Mouse (Mus musculus) thymus, postnatal 36 days (tissue): ENCODE measurements around the gene Pecr.
"Not testable (repeated sequence)": the region's sequence is repeated elsewhere in the genome, so short reads cannot be mapped to it uniquely, and the experiment has no call there.

Experiments used
- DNase-seq, 2 experiments: peaks; one replicate each; pipeline ENCODE4 v3.0.0; 2022; ENCODE audit warnings: mixed read lengths in 2 of 2

Pecr gene

DNA sequence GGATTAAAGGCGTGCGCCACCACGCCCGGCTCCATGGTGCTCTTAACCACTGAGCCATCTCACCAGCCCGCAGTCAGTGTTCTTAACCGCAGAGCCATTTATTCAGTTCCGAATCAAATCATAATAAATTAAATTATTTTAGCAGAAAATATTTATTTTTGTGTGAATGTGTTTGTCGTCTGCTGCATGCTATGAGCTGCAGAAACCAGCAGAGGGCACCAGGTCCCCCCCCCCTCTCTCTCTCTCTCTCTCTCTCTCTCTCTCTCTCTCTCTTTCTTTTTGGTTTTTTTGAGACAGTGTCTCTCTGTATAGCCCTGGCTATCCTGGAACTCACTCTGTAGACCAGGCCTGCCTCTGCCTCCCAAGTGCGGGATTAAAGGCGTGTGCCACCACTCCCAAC is 51.5 kb downstream of the Pecr start:
- not testable (repeated sequence) for DNase-seq

DNA sequence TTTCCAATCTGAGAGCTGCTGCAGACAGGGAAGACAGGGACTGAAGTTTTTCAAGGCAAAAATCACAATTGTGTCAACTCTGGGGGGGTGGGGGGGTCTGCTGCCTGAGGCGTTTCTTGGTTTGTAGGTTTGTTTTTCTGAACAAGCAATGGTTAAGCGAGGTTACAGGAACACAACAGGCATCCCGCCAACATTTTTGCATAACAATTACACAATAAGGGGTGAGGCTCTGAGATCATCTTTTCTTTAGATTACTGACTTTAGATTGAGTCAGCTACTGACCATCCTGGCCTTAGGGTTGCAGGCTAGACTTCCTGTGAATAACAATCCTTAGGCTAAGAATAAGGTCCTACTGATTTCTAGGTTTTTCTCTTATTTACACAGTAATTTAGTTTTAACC is 55.1 kb downstream of the Pecr start:
- DNase-seq = no peak

DNA sequence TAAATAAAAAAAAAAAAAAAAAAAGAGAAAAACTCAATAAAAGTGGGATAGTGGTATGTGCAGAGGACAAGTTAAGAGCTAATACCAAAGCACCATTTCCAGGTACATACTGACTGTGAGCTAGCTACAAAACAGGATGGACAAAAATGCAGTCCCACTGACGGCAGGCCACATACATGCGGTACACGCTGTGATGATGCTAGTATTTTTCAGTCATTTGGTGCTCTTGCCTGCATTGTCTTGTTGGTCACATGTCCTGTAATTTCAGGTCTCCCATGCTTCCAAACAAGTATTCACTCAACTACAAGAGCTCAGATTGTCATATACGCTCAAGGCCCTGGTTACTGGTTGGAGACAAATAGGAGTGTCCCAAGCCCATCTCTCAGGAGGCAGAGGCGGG is 56.6 kb downstream of the Pecr start:
- DNase-seq = no peak

DNA sequence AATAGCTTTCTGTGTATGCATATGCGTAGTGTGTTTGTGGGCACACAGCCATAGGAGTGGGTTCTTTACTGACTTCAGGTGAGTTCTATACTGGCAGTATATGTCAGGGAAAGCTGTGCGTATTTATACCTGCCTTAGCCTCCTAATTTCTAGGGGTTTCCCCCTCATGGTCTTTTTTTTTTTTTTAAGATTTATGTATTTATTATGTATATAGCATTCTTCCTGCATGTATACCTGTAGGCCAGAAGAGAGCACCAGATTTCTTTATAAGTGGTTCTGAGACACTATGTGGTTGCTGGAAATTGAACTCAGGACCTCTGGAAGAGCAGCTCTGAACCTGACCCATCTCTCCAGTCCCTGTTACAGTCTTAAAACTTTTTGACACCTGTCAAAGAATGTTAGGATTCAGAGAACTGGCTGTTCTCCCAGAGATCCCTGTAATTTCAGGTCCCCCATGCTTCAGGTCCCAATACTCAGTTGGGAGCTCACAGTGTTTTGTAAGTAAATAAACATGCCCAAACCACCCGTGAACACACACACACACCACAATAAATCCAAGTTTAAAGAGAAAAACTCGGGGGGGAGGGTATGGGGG is 57.1 kb downstream of the Pecr start:
- no peak for DNase-seq

DNA sequence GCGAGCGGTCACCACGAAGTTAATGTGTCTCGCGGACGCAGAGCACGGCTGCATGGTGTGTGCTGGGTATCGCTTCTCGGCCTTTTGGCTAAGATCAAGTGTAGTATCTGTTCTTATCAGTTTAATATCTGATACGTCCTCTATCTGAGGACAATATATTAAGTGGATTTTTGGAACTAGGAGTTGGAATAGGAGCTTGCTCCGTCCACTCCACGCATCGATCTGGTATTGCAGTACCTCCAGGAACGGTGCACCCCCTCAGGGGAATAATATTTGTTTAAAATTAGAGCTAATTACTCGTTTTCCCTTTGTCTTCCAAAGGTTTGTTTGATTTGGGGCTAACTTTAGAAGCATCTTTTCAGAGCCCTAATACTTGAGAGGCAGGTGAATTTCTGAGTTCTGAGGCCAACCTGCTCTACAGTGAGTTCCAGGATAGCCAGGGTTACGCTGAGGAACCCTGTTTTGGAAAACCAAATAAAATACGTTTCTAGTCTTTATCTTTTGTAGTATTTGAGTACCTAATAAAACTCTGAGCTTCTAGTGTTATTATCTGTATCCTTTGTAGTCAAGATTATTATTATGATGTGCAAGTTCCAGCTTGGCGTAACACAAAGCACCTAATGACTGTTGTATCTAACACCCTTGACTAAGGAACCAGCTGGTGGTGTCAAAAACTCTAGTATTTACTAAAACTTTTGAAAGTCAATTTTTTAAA is 57.8 kb downstream of the Pecr start:
- no peak for DNase-seq

DNA sequence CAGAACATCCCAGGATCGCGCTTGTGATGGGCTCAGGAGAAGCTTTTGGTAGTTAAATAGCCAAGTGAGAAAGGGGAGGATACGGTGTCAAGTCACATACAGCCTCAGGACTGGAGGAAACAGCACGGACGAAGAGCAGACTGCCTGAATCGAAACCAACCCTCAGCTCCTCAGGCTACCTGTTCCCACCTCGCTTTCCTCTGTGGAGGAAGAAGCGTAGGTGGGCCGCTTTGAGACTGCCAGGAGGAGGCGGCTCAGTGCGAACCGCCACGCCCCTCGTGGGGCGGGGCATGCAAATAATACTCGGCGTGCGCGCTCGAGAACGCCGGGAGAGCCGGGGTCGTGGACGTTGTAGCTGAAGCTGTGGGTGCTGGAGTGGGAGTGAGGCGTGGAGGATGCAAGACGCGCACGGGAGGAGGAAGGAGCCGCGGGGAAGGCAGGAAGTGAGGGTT is 58.4 kb downstream of the Pecr start:
- peak; percentile 82 to 87 for DNase-seq

DNA sequence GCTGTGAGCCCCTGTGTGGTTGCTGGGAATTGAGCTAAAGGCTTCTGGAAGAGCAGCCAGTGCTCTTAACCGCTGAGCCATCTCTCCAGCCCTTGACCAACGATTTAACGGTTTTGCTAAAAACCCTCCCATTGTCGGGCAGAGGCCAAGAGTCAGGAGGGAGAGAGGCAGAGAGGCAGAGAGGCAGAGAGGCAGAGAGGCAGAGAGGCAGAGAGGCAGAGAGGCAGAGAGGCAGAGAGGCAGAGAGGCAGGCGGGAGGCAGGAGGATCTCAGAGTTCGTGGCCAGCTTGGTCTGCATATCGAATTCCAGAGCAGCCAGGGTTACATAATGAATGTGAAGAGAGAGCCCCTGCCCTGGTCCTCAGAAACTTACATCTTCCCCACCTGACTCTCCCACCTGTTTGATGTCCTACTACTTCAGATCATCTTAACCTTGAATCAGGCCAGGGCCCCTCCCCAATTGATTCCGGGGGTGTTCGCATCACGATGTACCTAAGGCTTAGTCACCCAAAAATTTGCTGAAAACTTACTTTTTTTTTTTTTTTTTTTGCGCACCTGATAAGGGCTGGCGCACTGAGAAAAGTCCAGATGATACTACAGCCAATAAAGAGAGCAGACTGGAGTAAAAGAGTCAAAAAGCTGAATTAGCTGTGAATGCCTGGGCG is 58.9 kb downstream of the Pecr start:
- DNase-seq = peak in 1 of 2 experiments; percentile 19

DNA sequence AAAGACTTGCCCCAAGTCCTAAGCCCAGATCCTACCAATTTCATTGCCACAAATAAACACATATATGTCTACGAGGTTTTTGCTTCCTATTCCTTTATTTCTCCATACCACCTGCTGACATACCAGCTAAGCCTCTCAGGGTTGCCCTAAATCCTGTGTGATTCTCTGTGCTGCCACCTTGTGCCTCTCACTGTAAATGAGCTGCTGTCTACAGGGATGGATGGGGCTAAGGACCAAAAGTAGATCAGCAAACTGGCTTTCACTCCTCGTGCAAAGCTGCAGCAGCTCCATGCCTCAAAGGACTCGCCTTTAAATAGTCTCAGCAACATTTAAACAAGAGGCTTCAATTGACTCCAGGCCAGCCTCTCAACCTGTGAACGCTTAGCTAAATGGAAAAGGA is 64.1 kb downstream of the Pecr start:
- no peak for DNase-seq

DNA sequence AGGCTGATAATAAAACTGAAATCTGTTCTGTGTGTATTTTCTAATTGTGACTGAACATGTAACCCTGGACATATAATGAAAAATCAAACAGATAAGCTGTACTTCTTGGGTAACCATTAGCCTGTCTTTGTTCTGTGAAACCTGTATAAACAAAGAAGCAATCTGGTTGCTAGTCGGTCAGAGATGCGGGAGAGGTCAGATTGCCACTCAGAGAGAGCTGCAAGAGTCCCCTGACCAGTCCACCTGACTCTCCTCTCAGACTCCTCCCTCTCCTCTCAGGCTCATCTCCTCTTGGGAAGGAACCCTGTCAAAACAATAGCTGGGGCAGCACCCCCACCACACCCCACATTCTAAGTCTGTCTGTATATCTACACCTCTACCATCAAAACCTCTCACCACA is 65.0 kb downstream of the Pecr start:
- DNase-seq = no peak

DNA sequence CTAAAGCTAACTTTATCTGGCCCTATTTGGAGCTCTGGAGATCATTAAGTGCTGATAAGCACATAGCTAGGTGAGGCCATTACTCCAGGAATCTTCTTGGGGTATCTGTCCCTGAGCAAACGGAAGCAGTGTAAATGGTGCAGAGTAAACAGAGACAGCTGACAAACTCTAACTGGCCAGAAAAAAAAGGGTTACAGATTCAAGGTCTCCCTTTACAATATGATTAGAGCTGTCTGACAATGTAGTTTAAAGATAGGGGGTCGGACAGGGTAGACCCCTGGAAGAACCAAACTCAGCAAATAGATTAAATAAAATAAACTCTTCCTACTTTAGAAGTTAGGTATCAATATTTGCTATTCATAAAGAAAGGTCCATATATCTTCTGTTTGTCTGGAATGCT is 65.5 kb downstream of the Pecr start:
- no peak for DNase-seq

DNA sequence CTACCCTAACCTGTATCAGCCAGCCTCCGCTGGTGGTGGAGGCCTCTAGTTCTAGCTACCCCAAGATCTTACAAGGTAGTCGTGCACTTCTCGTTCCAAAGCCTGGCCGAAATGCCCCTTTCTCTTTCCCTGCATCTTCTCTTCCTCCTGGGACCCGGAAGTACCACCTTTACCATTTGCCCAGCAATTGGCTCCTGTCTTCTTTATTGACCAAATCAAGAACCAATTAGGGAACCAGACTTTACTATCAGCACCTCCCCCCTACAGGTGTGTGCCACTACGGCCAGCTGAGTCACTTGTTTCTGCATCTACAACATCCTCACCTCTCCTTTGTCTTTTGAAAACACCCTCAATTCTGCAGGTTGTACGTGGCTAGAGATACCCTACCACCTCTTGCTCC is 67.4 kb downstream of the Pecr start:
- DNase-seq = no peak

DNA sequence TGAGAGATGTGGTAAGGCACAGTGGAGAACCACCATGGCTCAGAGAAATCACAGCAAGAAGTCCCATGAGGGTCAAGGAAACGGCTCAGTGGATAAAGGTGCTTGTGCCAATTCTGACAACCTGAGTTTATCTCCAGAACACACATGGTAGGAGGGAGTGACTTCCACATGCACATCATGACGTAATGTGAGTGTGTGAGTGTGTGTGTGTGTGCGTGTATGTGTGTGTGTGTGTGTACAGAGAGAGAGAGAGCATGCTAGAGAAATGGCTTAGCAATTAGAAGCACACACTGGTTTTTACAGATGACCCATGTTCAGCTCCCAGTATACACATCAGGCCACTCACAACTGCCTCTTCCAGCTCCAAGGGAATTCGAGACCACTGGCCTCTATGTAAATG is 68.9 kb downstream of the Pecr start:
- no peak for DNase-seq

DNA sequence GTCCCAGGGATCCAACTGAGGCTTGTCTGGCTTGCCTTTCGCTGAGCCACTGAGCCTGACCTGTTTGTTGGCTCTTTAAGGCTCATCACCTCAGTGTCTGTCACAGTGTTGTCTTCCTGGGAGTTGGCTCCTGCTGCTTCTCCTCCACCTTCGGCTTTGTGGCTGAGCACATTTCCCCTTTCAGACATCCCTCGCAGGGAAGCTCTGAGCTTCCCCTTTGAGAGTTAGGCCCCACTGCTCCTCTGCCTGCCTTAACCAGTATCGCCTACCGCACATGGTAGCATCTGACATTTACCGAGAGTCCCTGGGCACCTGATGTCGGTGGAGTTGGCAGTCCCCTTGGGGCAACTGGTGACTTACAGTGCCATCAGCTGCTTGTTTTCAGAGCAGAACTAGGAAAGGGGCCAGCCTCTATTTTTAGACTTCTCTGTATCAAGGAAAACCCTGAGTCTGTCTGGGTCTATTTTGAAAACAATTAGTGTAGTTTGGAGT is 69.6 kb downstream of the Pecr start:
- DNase-seq = no peak

DNA sequence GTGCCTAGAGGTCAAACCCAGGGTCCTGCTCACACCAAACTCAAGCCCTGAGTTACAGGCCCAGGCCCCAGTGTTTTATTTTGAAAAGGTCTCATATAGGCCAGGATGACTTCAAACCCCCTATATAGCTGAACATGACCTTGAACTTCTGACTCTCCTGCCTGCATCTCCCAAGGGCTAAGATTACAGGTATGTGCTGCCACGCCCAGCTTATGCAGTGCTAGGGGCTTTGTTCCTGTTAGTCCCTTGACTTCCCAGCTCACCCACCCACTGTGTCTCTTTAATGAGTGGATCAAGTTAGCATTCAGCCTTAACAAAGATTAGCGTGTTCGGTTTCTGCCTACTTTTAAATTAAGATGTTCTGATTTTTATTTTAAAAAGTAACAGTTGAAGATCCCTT is 70.2 kb downstream of the Pecr start:
- no peak for DNase-seq

DNA sequence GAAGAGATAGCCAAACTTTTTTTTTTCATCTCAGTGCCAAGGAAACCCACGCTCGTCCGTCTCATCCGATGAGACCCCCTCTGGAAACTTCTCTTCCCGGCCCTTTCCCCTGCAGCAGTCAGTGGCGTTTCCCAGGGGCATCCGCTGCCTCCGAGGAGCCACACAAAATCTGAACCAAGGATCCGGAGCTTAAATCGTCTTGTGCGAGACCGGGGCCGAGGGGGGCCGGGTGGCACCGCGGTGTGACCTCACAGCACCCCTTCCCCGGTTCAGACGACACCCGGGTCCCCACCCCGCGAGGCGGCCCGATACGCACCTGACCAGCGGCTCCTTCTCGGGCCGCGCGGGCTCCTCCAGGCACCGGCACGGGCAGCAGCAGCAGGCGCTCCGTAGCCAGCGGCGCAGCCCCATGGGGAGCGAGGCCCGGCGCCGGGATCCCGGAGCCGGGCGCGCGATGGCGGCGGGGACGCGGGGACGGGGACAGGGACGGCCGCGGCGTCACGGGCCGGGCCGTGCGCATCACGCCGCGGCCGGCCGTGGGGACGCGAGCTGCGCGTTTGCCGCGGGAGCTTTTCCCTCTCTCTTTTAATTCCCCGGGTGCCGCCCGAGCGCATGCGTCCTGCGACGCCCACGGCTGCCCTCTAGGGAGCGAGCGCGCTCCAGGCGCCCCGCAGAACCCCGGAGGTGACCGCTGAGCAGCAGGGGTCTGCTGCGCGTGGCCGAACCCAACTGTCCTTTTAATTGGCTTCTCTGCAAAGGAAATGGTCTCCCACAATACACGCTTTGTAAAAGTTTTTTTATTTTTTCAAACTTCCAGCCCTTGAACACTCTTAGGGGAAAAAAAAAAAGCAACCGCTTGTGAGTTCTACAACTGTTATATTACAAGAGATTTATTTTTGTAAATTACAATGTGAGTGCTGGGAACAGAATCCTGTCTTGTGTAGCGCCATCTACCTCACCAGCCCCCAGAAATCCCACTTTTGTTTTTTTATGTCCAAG is 72.1 kb downstream of the Pecr start, which contains the start of gene Mreg:
Gene Mreg, minus strand, starts transcription at position 607 of the 999 bp plus-strand sequence.
- peak; percentile 30 to 36 for DNase-seq

DNA sequence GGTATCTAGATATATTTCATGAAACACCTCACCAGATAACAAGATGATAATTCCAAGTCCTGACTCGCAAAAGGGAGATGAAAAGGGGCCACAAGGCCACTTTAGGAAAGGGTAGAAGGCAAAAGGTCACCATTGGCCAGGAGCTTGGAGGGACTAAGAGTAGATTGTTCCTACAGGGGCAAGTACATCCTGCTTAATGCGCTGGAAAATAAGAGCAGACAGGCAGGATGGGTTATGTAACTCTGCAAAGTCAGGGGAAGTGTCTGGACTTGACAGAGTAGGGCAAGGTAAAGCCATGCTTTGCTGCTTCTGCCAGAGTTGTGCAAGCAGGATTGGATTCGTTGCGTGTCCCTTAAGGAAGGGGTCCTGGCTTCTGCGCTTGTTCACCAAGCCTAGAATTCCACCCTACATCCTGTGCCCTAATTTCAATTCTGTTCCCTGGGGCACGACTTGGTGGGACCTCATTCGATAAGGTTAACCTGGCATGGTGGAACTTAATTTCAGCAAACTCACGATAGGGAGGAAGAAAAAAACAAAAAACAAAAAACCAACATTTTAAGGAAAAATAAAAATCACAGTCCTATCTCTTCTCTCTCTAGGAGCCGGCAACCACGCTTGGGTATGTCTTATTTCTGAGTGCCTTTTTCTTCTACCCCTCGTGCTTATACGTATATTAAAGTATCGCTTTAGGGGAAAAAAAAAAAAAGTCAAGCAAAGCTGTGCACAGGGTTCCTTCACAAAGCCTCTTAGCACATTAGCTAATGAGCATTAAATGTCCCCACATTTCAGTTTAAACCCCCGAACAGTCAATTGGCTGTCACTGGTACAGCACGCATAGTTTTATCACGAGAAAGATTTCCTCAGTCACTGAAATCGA is 73.1 kb downstream of the Pecr start:
- no peak for DNase-seq
